Mouse (Mus musculus) kidney, embryonic 14.5 days (tissue): ENCODE results near the gene Slc16a14. TPM values are rescaled to one million over a fixed set of nuclear protein-coding genes. Genes with fewer than 3 reads are reported as not detected.

Experiments
- ATAC-seq: fragments of 200-750 bp; cut with Nextera tagmentation; 2 replicates; pipeline ENCODE4 v1.8.0; 2017; ENCODE audit warnings: moderate number of reproducible peaks, mild to moderate bottlenecking, moderate TSS enrichment, moderate library complexity; ENCODE audit not compliant: low FRiP score, low TSS enrichment
- H3K27ac ChIP-seq: fragments of 300-500 bp; sonication (generic); 2 replicates; pipeline ENCODE4 v1.5.1; 2014; ENCODE audit warnings: low read depth, mild to moderate bottlenecking, low read length, moderate library complexity, mixed read lengths
- H3K27me3 ChIP-seq: fragments of 300-500 bp; sonication (generic); 2 replicates; pipeline ENCODE4 v1.6.1; 2014; ENCODE audit warnings: mild to moderate bottlenecking, low read length; ENCODE audit not compliant: control insufficient read depth, insufficient read depth
- H3K36me3 ChIP-seq: fragments of 300-500 bp; sonication (generic); 2 replicates; pipeline ENCODE4 v1.6.1; 2014; ENCODE audit warnings: low read length, mixed read lengths; ENCODE audit not compliant: control insufficient read depth, insufficient read depth
- H3K4me1 ChIP-seq: fragments of 300-500 bp; sonication (generic); 2 replicates; pipeline ENCODE4 v1.6.1; 2014; ENCODE audit warnings: low read length, mixed read lengths; ENCODE audit not compliant: control insufficient read depth, insufficient read depth
- H3K4me2 ChIP-seq: fragments of 300-500 bp; sonication (generic); replicated peaks from 2 replicates; pipeline ENCODE4 v1.6.1; 2014; ENCODE audit warnings: low read depth, mild to moderate bottlenecking, low read length
- H3K4me3 ChIP-seq: fragments of 300-500 bp; sonication (generic); 2 replicates; pipeline ENCODE4 v1.5.1; 2014; ENCODE audit warnings: mild to moderate bottlenecking, low read length
- H3K9ac ChIP-seq: fragments of 300-500 bp; sonication (generic); 2 replicates; pipeline ENCODE4 v1.6.1; 2014; ENCODE audit warnings: low read depth, mild to moderate bottlenecking, low read length, moderate library complexity
- H3K9me3 ChIP-seq: fragments of 300-500 bp; sonication (generic); 2 replicates; pipeline ENCODE4 v1.6.1; 2016; ENCODE audit warnings: low read length; ENCODE audit not compliant: control insufficient read depth
- WGBS: fragments of 180-500 bp; shearing (Covaris S2); extraction: QIAGEN DNeasy Blood & Tissue Kit; methylation state at CpG from one replicate; pipeline ENCODE4 v1.1.7; 2014; 5-methylcytosine and 5-hydroxymethylcytosine counted together
- polyA plus RNA-seq: library from polyadenylated mRNA; unstranded; fragments of >200 nt; fragmentation: Nextera tagmentation; extraction: Ambion mirVana; gene quantifications from 2 replicates; pipeline ENCODE4 v1.2.1, GENCODE M21; 2014

Gene Slc16a14
- polyA plus RNA-seq, 1 experiment from 2014 or later: 0.53 TPM

GRCm38 (mm10) chr1:84879571-84880120, 55.3 kb downstream of the Slc16a14 start:
- no peak overlapping the region for H3K4me3 ChIP-seq
- H3K4me2 ChIP-seq: no peak overlapping the region
- no peak overlapping the region for H3K9ac ChIP-seq
- H3K27ac ChIP-seq: no peak overlapping the region
- H3K4me1 ChIP-seq: no peaks in the 10 kb centered on the region
- no peaks in the 10 kb centered on the region for H3K27me3 ChIP-seq
- WGBS: 95% methylated on average over 8 of the region's 8 CpGs
- H3K9me3 ChIP-seq: no peaks in the 10 kb centered on the region
- no peaks in the 10 kb centered on the region for H3K36me3 ChIP-seq
- ATAC-seq: no peak

- peak; percentile 54; the same call in 1 of the 2 replicates for ATAC-seq
- no peak overlapping the region for H3K9ac ChIP-seq
- H3K4me1 ChIP-seq: no peaks in the 10 kb centered on the region
- no peak overlapping the region for H3K4me2 ChIP-seq
- H3K9me3 ChIP-seq: no peaks in the 10 kb centered on the region
- H3K36me3 ChIP-seq: no peaks in the 10 kb centered on the region
- H3K27ac ChIP-seq: no peak overlapping the region
- no peaks in the 10 kb centered on the region for H3K27me3 ChIP-seq
- WGBS: 76% methylated on average over 2 of the region's 2 CpGs
- H3K4me3 ChIP-seq: no peak overlapping the region
Observed at GRCm38 (mm10) chr1:84877590-84877989, 57.3 kb downstream of the Slc16a14 start.

GRCm38 (mm10) chr1:84872939-84873338, 62.0 kb downstream of the Slc16a14 start:
- Histone ChIP-seq H3K4me3 (no peak overlapping the region), H3K36me3 (no peaks in the 10 kb centered on the region), H3K9ac (no peak overlapping the region), H3K4me1 (no peaks in the 10 kb centered on the region), H3K9me3 (no peaks in the 10 kb centered on the region), H3K27me3 (no peaks in the 10 kb centered on the region), H3K27ac (no peak overlapping the region; the same call in 1 of the 2 replicates), H3K4me2 (no peak overlapping the region)
- ATAC-seq: no peak
- 46% methylated on average over 4 of the region's 4 CpGs for WGBS

- no peak; the same call in 1 of the 2 replicates for ATAC-seq
- no peaks in the 10 kb centered on the region for H3K36me3 ChIP-seq
- H3K9me3 ChIP-seq: no peaks in the 10 kb centered on the region
- H3K4me3 ChIP-seq: no peak overlapping the region
- no peak overlapping the region for H3K4me2 ChIP-seq
- no peak overlapping the region for H3K9ac ChIP-seq
- H3K27ac ChIP-seq: no peak overlapping the region
- 7% methylated on average over 3 of the region's 3 CpGs for WGBS
- no peaks in the 10 kb centered on the region for H3K27me3 ChIP-seq
- H3K4me1 ChIP-seq: no peaks in the 10 kb centered on the region
Observed at GRCm38 (mm10) chr1:84872105-84872504, 62.8 kb downstream of the Slc16a14 start.

GRCm38 (mm10) chr1:84871131-84871530, 63.8 kb downstream of the Slc16a14 start:
- H3K27ac ChIP-seq: no peak overlapping the region
- H3K36me3 ChIP-seq: no peaks in the 10 kb centered on the region
- ATAC-seq: no peak
- no peak overlapping the region for H3K4me3 ChIP-seq
- no peaks in the 10 kb centered on the region for H3K9me3 ChIP-seq
- no peak overlapping the region for H3K4me2 ChIP-seq
- WGBS: 49% methylated on average over 6 of the region's 6 CpGs
- H3K9ac ChIP-seq: no peak overlapping the region
- no peaks in the 10 kb centered on the region for H3K4me1 ChIP-seq
- no peaks in the 10 kb centered on the region for H3K27me3 ChIP-seq

GRCm38 (mm10) chr1:84869498-84869897, 65.4 kb downstream of the Slc16a14 start:
- 53% methylated on average over 7 of the region's 7 CpGs for WGBS
- H3K27ac ChIP-seq: peak overlapping the region; percentile 71; the same call in 1 of the 2 replicates
- peak; percentile 73 for ATAC-seq

GRCm38 (mm10) chr1:84868841-84869240, 66.1 kb downstream of the Slc16a14 start:
- Histone ChIP-seq H3K36me3 (no peaks in the 10 kb centered on the region), H3K27me3 (no peaks in the 10 kb centered on the region), H3K9ac (no peak overlapping the region), H3K4me2 (no peak overlapping the region), H3K27ac (peak overlapping the region; percentile 71; the same call in 1 of the 2 replicates), H3K4me3 (no peak overlapping the region), H3K9me3 (no peaks in the 10 kb centered on the region), H3K4me1 (0 out of 2 replicates have a peak, but pooled peaks cover 4% of the 10 kb centered on the region)
- no peak for ATAC-seq
- WGBS: 64% methylated on average over 4 of the region's 4 CpGs

More at GRCm38 (mm10) chr1:84869498-84869897, 65.4 kb downstream of the Slc16a14 start:
- Histone ChIP-seq H3K4me2 (no peak overlapping the region; the same call in 1 of the 2 replicates), H3K4me3 (no peak overlapping the region), H3K36me3 (no peaks in the 10 kb centered on the region), H3K9ac (no peak overlapping the region), H3K9me3 (no peaks in the 10 kb centered on the region), H3K4me1 (no peaks in the 10 kb centered on the region), H3K27me3 (no peaks in the 10 kb centered on the region)

- Histone ChIP-seq H3K9ac (no peak overlapping the region), H3K9me3 (no peaks in the 10 kb centered on the region), H3K4me1 (0 out of 2 replicates have a peak, but pooled peaks cover 6% of the 10 kb centered on the region), H3K27ac (no peak overlapping the region), H3K4me2 (no peak overlapping the region), H3K27me3 (no peaks in the 10 kb centered on the region), H3K4me3 (no peak overlapping the region), H3K36me3 (no peaks in the 10 kb centered on the region)
- no peak for ATAC-seq
Observed at GRCm38 (mm10) chr1:84868311-84868710, 66.6 kb downstream of the Slc16a14 start.

GRCm38 (mm10) chr1:84866706-84867230, 68.2 kb downstream of the Slc16a14 start:
- Histone ChIP-seq H3K36me3 (no peaks in the 10 kb centered on the region), H3K27me3 (no peaks in the 10 kb centered on the region), H3K4me1 (0 out of 2 replicates have a peak, but pooled peaks cover 6% of the 10 kb centered on the region), H3K27ac (no peak overlapping the region), H3K9me3 (no peaks in the 10 kb centered on the region), H3K4me3 (no peak overlapping the region), H3K9ac (no peak overlapping the region), H3K4me2 (no peak overlapping the region)
- WGBS: 94% methylated on average over 3 of the region's 3 CpGs
- no peak for ATAC-seq
